Mouse (Mus musculus) cerebellum, adult 9-10 months (tissue): Measurements from ENCODE around the gene Npdc1.
A peak's percentile ranks its signal among the peaks of the same experiment; 100 is the strongest.

Experiments used
- DNase-seq: peaks from one replicate; pipeline ENCODE4 v3.0.0; 2022

The Npdc1 gene

DNA sequence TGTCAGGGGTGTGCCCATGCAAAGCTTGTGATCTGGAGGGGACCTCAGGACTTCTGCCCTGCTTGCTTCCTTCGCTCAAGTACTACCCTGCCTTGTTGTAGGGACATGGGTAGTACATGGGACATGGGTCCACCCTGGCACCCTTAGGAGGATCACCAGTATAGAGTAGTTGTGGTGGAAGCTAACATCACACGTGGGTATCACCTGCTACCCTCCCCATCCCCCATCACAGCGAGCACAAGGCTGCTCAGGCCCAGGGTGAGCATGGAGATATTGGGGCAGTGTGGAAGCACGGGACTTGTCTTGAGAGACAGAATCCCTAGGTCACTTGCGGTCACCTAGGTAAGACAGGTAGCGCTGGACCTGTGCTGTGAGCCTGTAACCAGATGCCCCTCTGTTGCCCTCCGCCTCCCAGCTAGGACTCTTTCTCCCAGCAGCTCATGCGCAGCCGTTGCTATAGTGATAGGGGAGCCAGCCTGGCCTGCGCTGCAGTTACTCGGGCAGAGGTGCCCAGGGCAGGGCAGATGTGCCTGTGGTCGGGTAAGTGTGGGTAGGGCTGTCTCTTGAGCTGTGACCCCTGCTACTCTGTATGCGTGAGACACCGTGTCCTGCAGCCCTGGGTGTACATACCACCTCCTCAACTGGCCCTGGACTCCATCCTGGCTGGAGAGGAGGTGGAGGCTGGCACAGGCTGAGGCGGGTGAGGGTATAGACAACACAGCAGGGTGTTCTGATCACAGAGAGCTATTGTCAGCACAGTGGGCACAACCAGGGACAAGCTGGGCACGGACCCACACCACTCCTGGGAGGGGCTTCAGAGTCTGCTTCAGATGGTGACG, 31.5 kb downstream of the Npdc1 start:
- DNase-seq: peak; percentile 73

GRCm38 (mm10) chr2:25431308-25431855, 32.2 kb downstream of the Npdc1 start:
- DNase-seq: no peak

GRCm38 (mm10) chr2:25432326-25433098, 33.4 kb downstream of the Npdc1 start:
- peak; percentile 63 for DNase-seq

DNA sequence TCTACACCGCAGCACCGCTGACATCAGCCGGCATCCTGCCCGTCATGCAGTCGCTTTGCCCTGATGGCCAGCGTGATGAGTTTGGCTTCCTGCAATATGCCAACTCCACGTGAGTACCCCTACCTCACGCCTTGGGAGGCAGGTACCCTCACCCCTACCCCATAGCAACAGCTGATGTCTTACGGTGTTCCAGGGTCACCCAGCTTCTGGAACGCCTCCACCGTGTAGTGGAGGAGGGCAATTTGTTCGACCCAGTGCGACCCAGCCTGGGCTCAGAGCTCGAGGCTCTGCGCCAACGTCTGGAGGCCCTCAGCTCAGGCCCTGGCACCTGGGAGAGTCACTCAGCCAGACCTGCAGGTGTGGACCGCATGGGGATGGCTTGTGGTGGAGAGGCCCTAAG, 34.0 kb downstream of the Npdc1 start:
- DNase-seq: no peak

DNA sequence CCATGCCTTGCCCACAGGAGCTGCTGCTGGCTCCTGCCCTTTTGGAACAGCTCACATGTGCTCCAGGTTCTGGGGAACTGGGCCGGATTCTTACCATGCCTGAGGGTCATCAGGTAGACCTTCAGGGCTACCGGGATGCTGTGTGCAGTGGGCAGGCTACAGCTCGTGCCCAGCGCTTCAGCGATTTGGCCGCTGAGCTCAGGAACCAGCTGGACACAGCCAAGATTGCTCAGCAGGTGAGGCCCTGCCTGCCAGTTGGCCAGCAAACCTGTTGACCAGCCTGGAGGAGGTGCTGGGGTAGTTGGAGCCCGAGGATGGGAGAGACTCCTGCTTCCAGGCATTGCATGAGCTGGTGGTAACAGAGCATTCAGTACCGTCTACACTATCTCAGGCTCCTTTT, 35.1 kb downstream of the Npdc1 start:
- DNase-seq: peak; percentile 97

GRCm38 (mm10) chr2:25436286-25436820, 37.2 kb downstream of the Npdc1 start:
- no peak for DNase-seq

GRCm38 (mm10) chr2:25441067-25441466, 41.9 kb downstream of the Npdc1 start:
- DNase-seq: peak; percentile 55

GRCm38 (mm10) chr2:25442682-25443081, 43.5 kb downstream of the Npdc1 start:
- no peak for DNase-seq

DNA sequence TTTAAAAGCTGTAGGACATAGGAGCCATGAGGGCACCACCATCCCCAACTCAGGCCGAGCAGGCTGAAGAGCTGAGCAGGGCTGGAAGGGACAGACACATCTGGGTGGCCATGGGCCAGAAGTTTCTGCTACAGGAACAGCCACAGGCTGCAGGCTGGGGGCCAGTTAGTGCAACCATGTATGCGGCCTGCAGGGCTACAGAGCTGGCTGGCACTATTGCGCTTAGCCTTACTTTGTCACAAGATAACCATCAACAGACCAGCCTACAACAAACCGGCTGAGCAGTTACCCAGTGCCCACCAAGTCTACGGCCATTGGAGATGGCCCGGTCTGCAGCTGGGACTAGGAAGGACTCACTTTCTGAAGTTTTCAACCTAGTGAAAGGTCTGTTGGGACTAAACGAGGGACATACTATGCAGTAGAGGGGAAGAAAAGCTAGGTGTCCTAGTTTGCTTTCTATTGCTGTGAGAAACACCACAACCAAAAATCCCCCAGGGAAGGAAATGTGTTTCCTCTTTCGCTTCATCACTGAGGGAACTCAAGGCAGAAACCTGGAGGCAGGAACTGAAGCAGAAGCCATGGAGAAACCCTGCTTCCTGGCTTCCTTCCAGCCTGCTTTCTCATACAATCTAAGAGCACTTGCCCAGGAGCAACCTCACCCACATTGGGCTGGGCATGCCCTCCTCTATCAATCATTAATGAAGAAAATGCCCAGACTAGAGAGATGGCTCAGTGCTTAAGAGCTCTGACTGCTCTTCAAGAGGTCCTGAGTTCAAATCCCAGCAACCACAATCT, 51.9 kb downstream of the Npdc1 start:
- no peak for DNase-seq

GRCm38 (mm10) chr2:25452951-25453350, 53.8 kb downstream of the Npdc1 start:
- DNase-seq: no peak

DNA sequence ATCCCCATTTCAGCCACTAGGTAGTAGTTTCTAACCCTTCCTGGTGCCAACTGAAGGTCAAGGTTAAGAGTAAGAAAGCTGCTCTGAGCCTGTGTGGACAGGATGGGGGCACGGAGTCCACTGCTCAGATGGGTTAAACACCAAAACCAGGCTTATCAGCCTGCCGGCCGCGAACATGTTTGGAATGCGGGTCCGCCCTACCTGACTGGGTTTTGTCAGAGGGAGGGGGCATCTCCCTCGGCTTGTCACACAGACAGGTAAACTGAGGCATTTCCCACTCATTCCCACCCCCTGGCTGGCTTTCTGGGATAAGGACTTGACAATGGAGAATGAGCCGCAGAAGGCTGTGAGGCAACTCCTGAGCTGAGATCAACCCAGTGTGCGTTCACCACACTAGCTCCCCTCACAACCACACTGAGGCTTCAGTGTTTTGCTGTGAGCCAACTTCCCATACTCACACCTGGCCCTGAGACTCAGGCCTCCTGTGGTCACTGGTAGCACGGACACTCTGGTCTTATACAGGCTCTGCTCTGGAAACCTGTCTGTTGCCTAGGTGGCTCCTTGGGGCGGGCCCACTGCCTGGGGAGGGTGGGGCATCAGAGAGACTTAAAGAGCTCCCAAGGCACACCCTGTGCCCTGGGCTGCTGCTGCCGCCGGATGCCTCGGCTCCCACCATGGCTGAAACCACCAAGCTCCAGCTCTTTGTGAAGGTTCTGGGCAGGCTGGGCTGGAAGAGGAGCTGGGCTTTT, 57.2 kb downstream of the Npdc1 start, which contains the start of gene Clic3:
Gene Clic3 (plus strand): TSS at position 634 of the 749 bp plus-strand sequence.
- peak; percentile 52 for DNase-seq

DNA sequence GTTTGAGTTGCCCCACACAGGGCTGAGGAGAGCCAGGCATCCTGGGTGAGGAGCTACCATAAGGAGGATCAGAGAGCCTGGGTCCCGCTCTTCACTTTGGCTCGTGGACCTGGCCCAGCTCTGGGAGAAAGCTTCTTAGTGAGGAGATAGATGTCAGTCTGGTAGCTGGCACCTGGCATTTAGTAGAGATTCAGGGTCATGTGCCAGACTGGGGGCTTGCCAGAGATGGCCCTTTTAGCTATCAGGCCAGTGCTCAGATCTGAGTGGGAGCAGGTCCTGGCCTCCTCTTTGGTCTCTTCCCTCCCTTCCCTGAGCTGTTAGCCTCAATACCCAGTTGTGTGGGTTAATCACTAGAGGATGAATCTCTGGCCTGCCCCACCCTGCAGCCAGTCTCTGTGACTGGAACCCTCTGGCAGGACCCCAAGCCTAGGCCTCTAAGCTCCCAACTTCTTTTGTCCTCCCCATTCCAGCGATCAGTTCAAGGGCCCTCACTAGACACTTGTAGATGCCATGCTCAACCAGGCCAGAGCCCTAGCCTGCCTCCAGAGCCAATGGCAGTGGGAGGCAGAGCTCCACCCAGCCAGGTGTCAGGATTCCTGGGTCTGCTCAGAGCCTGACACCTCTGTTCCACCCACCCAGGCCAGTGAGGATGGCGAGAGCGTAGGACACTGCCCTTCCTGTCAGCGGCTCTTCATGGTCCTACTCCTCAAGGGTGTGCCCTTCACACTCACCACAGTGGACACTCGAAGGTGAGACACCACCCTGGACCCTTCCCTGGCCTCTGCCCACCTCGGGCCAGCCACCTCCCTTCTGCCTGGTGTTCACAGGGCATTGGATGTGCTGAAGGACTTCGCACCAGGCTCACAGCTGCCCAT, 58.1 kb downstream of the Npdc1 start:
- DNase-seq: peak; percentile 74

GRCm38 (mm10) chr2:25458911-25459310, 59.8 kb downstream of the Npdc1 start:
- DNase-seq: peak; percentile 70
